Mouse (Mus musculus) left cerebral cortex, adult 18-20 months (tissue): Measurements from ENCODE around the gene Dgkg. TPM values are rescaled to one million over a fixed set of nuclear protein-coding genes. Genes with fewer than 3 reads are reported as not detected.

ENCODE experiments used
- DNase-seq, 2 experiments: peaks; one replicate each; pipeline ENCODE4 v3.0.0; 2021 to 2022; ENCODE audit warnings: low spot score in 2 of 2, mixed read lengths in 1 of 2
- microRNA-seq, 2 experiments: library from miRNA; unstranded; fragments of <30 nt; microRNA quantifications; one replicate each; pipeline ENCODE4 v1.2.0; 2021
- total RNA-seq, 2 experiments: library from RNA; stranded (reverse); gene quantifications; 2 replicates each; pipeline ENCODE4 v1.2.3; 2021

Dgkg gene
- total RNA-seq, 2 experiments from 2014 or later, result 47.4 to 68.3 TPM

- DNase-seq, result no peak
Observed at GRCm38 (mm10) chr16:22444786-22445185, 212.2 kb downstream of the Dgkg start.

- DNase-seq, result no peak
Observed at GRCm38 (mm10) chr16:22442202-22442601, 214.8 kb downstream of the Dgkg start.

- DNase-seq, result no peak
Observed at GRCm38 (mm10) chr16:22441317-22441716, 215.7 kb downstream of the Dgkg start.

- peak; percentile 48 to 56 for DNase-seq
Observed at GRCm38 (mm10) chr16:22440269-22440668, 216.8 kb downstream of the Dgkg start.

GRCm38 (mm10) chr16:22439499-22440177, 217.4 kb downstream of the Dgkg start, which contains the start of gene Etv5:
Gene Etv5, minus strand, starts transcription at chr16:22439719.
- DNase-seq, result peak; percentile 98 to 100

GRCm38 (mm10) chr16:22438441-22439373, 218.3 kb downstream of the Dgkg start:
- peak; percentile 71 to 80 for DNase-seq

- DNase-seq, result no peak
Observed at GRCm38 (mm10) chr16:22436106-22436505, 220.9 kb downstream of the Dgkg start.

- no peak for DNase-seq
Observed at GRCm38 (mm10) chr16:22434530-22434929, 222.5 kb downstream of the Dgkg start.

GRCm38 (mm10) chr16:22433944-22434343, 223.1 kb downstream of the Dgkg start:
- no peak for DNase-seq

GRCm38 (mm10) chr16:22431773-22432172, 225.2 kb downstream of the Dgkg start:
- DNase-seq, result no peak

GRCm38 (mm10) chr16:22431335-22431734, 225.7 kb downstream of the Dgkg start:
- DNase-seq, result no peak

- DNase-seq, result peak; percentile 69 to 76
Observed at GRCm38 (mm10) chr16:22430211-22430951, 226.6 kb downstream of the Dgkg start.

GRCm38 (mm10) chr16:22429377-22429776, 227.6 kb downstream of the Dgkg start:
- no peak for DNase-seq

- DNase-seq, result peak; percentile 68 to 71
Observed at GRCm38 (mm10) chr16:22428853-22429341, 228.1 kb downstream of the Dgkg start.

GRCm38 (mm10) chr16:22426866-22427265, 230.2 kb downstream of the Dgkg start:
- no peak for DNase-seq

- peak in 1 of 2 experiments; percentile 44 for DNase-seq
Observed at GRCm38 (mm10) chr16:22422256-22422655, 234.8 kb downstream of the Dgkg start.

Small RNA genes lying within 50 kb of the gene (microRNA-seq; reads per million reads assigned to microRNA genes)
- 0 reads per million in 2 experiments for gene Mir6362
- gene Mir8095, result 0 reads per million in 2 experiments

Other genes starting within 250 kb of the Dgkg start
- gene Etv5, start 217.5 kb downstream of the Dgkg start, total RNA-seq, result 100 to 1,000 TPM in 1 of 2 experiments, 10 to 100 TPM in 1; 89.3 to 104 TPM
- gene Crygs, start 154.4 kb upstream of the Dgkg start, total RNA-seq, result not detected
- gene Tbccd1, start 200.4 kb upstream of the Dgkg start, total RNA-seq, result 10 to 100 TPM; 14.3 to 14.9 TPM
- 10 to 100 TPM; 67.1 to 67.8 TPM for gene Dnajb11, start 200.6 kb upstream of the Dgkg start, total RNA-seq
- gene Ahsg, start 234.1 kb upstream of the Dgkg start, total RNA-seq, result not detected